Mouse (Mus musculus): ENCODE measurements around the gene Nfat5. TPM values are rescaled to one million over a fixed set of nuclear protein-coding genes. Genes with fewer than 3 reads are reported as not detected.

Nfat5 gene
- polyA plus RNA-seq, 1 experiment from 2014 or later = 15.2 TPM

GRCm38 (mm10) chr8:107268501-107268900 is 24.8 kb upstream of the Nfat5 start:
- no peaks in the 10 kb centered on the region for H3K9me3 ChIP-seq
- ATAC-seq (ENCODE audit: low FRiP score, low read depth) = no peak

GRCm38 (mm10) chr8:107269191-107269590 is 24.1 kb upstream of the Nfat5 start:
- no peak overlapping the region for H3K4me3 ChIP-seq
- peaks cover 4% of the 10 kb centered on the region; the same call in 1 of the 2 replicates for H3K4me1 ChIP-seq

More at GRCm38 (mm10) chr8:107268501-107268900, 24.8 kb upstream of the Nfat5 start:
- Histone ChIP-seq H3K4me2 (replicated peaks) (no peak overlapping the region), H3K4me3 (no peak overlapping the region), H3K27ac (no peak overlapping the region), H3K9ac (no peak overlapping the region), H3K27me3 (replicated peaks) (no peaks in the 10 kb centered on the region), H3K36me3 (no peaks in the 10 kb centered on the region), H3K4me1 (peaks cover 4% of the 10 kb centered on the region; the same call in 1 of the 2 replicates)
- 78% methylated on average over 9 of the region's 9 CpGs for WGBS

GRCm38 (mm10) chr8:107269617-107270139 is 23.6 kb upstream of the Nfat5 start:
- Histone ChIP-seq H3K27me3 (replicated peaks) (no peaks in the 10 kb centered on the region), H3K4me1 (peaks cover 4% of the 10 kb centered on the region; the same call in 1 of the 2 replicates), H3K9me3 (no peaks in the 10 kb centered on the region), H3K27ac (no peak overlapping the region), H3K36me3 (no peaks in the 10 kb centered on the region), H3K4me2 (replicated peaks) (no peak overlapping the region), H3K4me3 (no peak overlapping the region), H3K9ac (no peak overlapping the region)
- ATAC-seq (ENCODE audit: low FRiP score, low read depth) = no peak
- 66% methylated on average over 3 of the region's 3 CpGs for WGBS

More at GRCm38 (mm10) chr8:107269191-107269590, 24.1 kb upstream of the Nfat5 start:
- Histone ChIP-seq H3K27me3 (replicated peaks) (no peaks in the 10 kb centered on the region), H3K9ac (no peak overlapping the region), H3K36me3 (no peaks in the 10 kb centered on the region), H3K27ac (no peak overlapping the region), H3K4me2 (replicated peaks) (no peak overlapping the region), H3K9me3 (no peaks in the 10 kb centered on the region)
- no peak for ATAC-seq (ENCODE audit: low FRiP score, low read depth)

- WGBS = 84% methylated on average over 4 of the region's 4 CpGs
- H3K9me3 ChIP-seq = no peaks in the 10 kb centered on the region
- H3K4me2 ChIP-seq (replicated peaks) = no peak overlapping the region
- H3K4me3 ChIP-seq = no peak overlapping the region
- no peak overlapping the region for H3K9ac ChIP-seq
- H3K36me3 ChIP-seq = no peaks in the 10 kb centered on the region
- ATAC-seq (ENCODE audit: low FRiP score, low read depth) = no peak
- H3K27me3 ChIP-seq (replicated peaks) = no peaks in the 10 kb centered on the region
- H3K4me1 ChIP-seq = peaks cover 4% of the 10 kb centered on the region; the same call in 1 of the 2 replicates
- no peak overlapping the region for H3K27ac ChIP-seq
Measured at GRCm38 (mm10) chr8:107270287-107270686, 23.0 kb upstream of the Nfat5 start.

- Histone ChIP-seq H3K27ac (no peak overlapping the region), H3K27me3 (replicated peaks) (no peaks in the 10 kb centered on the region), H3K9me3 (no peaks in the 10 kb centered on the region), H3K4me2 (replicated peaks) (no peak overlapping the region), H3K36me3 (no peaks in the 10 kb centered on the region), H3K4me3 (no peak overlapping the region), H3K9ac (no peak overlapping the region), H3K4me1 (peaks cover 3% of the 10 kb centered on the region; the same call in 1 of the 2 replicates)
- 83% methylated on average over 11 of the region's 11 CpGs for WGBS
- ATAC-seq (ENCODE audit: low FRiP score, low read depth) = no peak
Measured at GRCm38 (mm10) chr8:107270751-107271150, 22.5 kb upstream of the Nfat5 start.

- Histone ChIP-seq H3K9ac (no peak overlapping the region), H3K36me3 (no peaks in the 10 kb centered on the region), H3K4me3 (no peak overlapping the region), H3K9me3 (no peaks in the 10 kb centered on the region), H3K27me3 (replicated peaks) (no peaks in the 10 kb centered on the region), H3K27ac (no peak overlapping the region), H3K4me2 (replicated peaks) (no peak overlapping the region), H3K4me1 (no peaks in the 10 kb centered on the region)
- no peak for ATAC-seq (ENCODE audit: low FRiP score, low read depth)
- WGBS = 76% methylated on average over 5 of the region's 5 CpGs
Measured at GRCm38 (mm10) chr8:107277323-107277883, 15.9 kb upstream of the Nfat5 start.

- no peaks in the 10 kb centered on the region for H3K27me3 ChIP-seq (replicated peaks)
- WGBS = 84% methylated on average over 1 of the region's 1 CpGs
- H3K36me3 ChIP-seq = no peaks in the 10 kb centered on the region
- H3K4me2 ChIP-seq (replicated peaks) = no peak overlapping the region
- no peak overlapping the region for H3K4me3 ChIP-seq
- ATAC-seq (ENCODE audit: low FRiP score, low read depth) = no peak
- H3K4me1 ChIP-seq = no peaks in the 10 kb centered on the region
- H3K9ac ChIP-seq = no peak overlapping the region
- H3K27ac ChIP-seq = no peak overlapping the region
- H3K9me3 ChIP-seq = no peaks in the 10 kb centered on the region
Measured at GRCm38 (mm10) chr8:107278571-107278970, 14.7 kb upstream of the Nfat5 start.

- H3K36me3 ChIP-seq = no peaks in the 10 kb centered on the region
- no peak for ATAC-seq (ENCODE audit: low FRiP score, low read depth)
- H3K4me1 ChIP-seq = no peaks in the 10 kb centered on the region
- H3K4me3 ChIP-seq = no peak overlapping the region
- no peaks in the 10 kb centered on the region for H3K9me3 ChIP-seq
- no peak overlapping the region for H3K27ac ChIP-seq
- no peak overlapping the region for H3K4me2 ChIP-seq (replicated peaks)
- no peak overlapping the region for H3K9ac ChIP-seq
- H3K27me3 ChIP-seq (replicated peaks) = no peaks in the 10 kb centered on the region
- 84% methylated on average over 9 of the region's 9 CpGs for WGBS
Measured at GRCm38 (mm10) chr8:107286686-107287085, 6.6 kb upstream of the Nfat5 start.

- Histone ChIP-seq H3K36me3 (no peaks in the 10 kb centered on the region), H3K4me3 (no peak overlapping the region), H3K9ac (no peak overlapping the region), H3K27ac (no peak overlapping the region), H3K4me2 (replicated peaks) (no peak overlapping the region), H3K9me3 (no peaks in the 10 kb centered on the region), H3K4me1 (peaks cover 2% of the 10 kb centered on the region), H3K27me3 (replicated peaks) (no peaks in the 10 kb centered on the region)
- ATAC-seq (ENCODE audit: low FRiP score, low read depth) = no peak
- WGBS = 51% methylated on average over 5 of the region's 5 CpGs
Measured at GRCm38 (mm10) chr8:107287522-107287921, 5.7 kb upstream of the Nfat5 start.

- peaks cover 11% of the 10 kb centered on the region for H3K4me1 ChIP-seq
- no peak overlapping the region for H3K4me3 ChIP-seq
- no peak overlapping the region for H3K9ac ChIP-seq
- no peak for ATAC-seq (ENCODE audit: low FRiP score, low read depth)
- H3K27me3 ChIP-seq (replicated peaks) = no peaks in the 10 kb centered on the region
- H3K27ac ChIP-seq = no peak overlapping the region
- no peak overlapping the region for H3K4me2 ChIP-seq (replicated peaks)
- no peaks in the 10 kb centered on the region for H3K36me3 ChIP-seq
- H3K9me3 ChIP-seq = no peaks in the 10 kb centered on the region
- 90% methylated on average over 4 of the region's 4 CpGs for WGBS
Measured at GRCm38 (mm10) chr8:107291171-107291601, 2.1 kb upstream of the Nfat5 start.

- no peaks in the 10 kb centered on the region for H3K9me3 ChIP-seq
- H3K4me1 ChIP-seq = peaks cover 11% of the 10 kb centered on the region
- 63% methylated on average over 18 of the region's 18 CpGs for WGBS
- peak; percentile 39 for ATAC-seq (ENCODE audit: low FRiP score, low read depth)
- H3K4me3 ChIP-seq = peak overlapping the region; percentile 98
- peak overlapping the region; percentile 79 for H3K27ac ChIP-seq
- no peaks in the 10 kb centered on the region for H3K27me3 ChIP-seq (replicated peaks)
- H3K36me3 ChIP-seq = no peaks in the 10 kb centered on the region
- H3K4me2 ChIP-seq (replicated peaks) = peak overlapping the region; percentile 70
- peak overlapping the region; percentile 94 for H3K9ac ChIP-seq
Measured at GRCm38 (mm10) chr8:107292119-107292927, 947 bp upstream of the Nfat5 start.

Data from neural tube, embryonic 12.5 days (tissue).